Mouse (Mus musculus) ES-Bruce4 (cell line): ENCODE measurements around the gene Mybl2.

Experiments
- CTCF ChIP-seq: IDR thresholded peaks from one replicate; pipeline ENCODE4 v1.8.1; 2011; ENCODE audit warnings: low read depth, low read length
- EP300 ChIP-seq: IDR thresholded peaks from 2 replicates; pipeline ENCODE4 v1.6.1; 2011; ENCODE audit warnings: low read depth, low read length; ENCODE audit not compliant: insufficient read depth
- POLR2A ChIP-seq: IDR thresholded peaks from one replicate; pipeline ENCODE4 v1.8.1; 2011; ENCODE audit warnings: low read length; ENCODE audit not compliant: insufficient read depth

- no peak for TF ChIP-seq POLR2A
- TF ChIP-seq EP300: no peak
- TF ChIP-seq CTCF: no peak
Measured at GRCm38 (mm10) chr2:163074808-163075207, 20.3 kb downstream of the Mybl2 start.
